Mouse (Mus musculus) spleen, adult 18-20 months (tissue): ENCODE data around the gene Rara.
"Not testable (repeated sequence)": the region's sequence is repeated elsewhere in the genome, so short reads cannot be mapped to it uniquely, and the experiment has no call there.

Source experiments
- DNase-seq, 2 experiments: peaks; one replicate each; pipeline ENCODE4 v3.0.0; 2022; ENCODE audit warnings: mixed read lengths in 2 of 2

Gene Rara

DNA sequence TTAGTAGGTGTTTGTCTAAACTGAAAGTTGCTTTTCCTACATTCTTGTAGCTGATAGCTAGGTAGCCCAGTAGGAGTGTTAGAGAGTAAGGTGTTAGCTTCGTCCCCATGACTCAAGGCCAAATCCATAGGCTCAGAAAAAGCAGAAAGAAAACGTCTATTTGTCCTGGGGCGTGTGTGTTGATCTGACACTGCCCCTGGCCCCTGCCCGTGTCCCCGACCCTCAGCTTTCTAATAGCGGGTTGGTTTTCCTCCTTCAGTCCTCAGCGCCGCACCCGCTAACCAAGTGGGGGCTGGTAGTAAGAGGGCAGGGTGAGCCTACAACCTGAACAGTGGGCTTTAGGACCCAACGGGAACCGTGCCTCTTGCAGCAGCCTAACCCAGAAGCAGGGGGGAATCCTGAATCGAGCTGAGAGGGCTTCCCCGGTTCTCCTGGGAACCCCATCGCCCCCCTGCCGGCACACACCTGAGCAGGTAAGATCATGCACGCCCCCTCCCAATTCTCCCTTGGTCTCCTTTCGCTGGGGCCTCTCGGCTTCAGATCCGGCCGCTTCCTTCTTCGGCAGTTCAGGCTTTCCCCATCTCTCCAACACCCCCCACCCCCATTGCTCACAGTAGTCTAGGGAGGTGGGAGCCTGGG is at the start of gene Rara:
Gene Rara, plus strand, starts transcription at position 381 of the 639 bp plus-strand sequence.
- no peak for DNase-seq

DNA sequence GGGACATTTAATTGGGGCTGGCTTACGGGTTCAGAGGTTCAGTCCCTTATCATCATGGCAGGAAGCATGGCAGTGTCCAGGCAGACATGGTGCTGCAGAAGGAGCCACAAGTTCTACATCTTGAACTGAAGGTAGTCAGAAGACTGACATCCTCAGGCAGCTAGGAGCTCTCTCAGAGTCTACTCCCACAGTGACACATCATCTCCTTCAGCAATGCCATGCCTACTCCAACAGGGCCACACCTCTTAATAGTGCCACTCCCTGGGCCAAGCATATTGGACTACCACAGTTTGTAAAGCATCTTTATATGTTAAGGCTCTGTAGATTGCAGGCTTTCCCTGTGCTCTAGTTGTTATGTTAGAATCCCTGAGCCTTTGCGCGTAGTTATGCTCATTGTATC is 39.9 kb upstream of the Rara start:
- no peak for DNase-seq

DNA sequence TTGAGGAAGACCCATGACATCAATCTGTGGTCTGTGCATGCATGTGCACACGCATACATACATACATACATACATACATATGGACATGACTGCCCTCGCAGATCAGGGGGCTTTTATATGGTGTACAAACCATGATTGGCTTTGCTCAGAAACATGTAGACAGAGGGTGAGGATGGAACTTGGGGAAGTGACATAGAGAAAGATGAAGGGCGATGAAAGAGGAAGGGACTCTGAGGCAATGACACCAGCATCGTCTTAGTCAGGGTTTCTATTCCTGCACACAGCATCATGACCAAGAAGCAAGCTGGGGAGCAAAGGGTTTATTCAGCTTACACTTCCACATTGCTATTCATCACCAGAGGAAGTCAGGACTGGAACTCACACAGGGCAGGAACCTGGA is 38.5 kb upstream of the Rara start:
- no peak for DNase-seq

DNA sequence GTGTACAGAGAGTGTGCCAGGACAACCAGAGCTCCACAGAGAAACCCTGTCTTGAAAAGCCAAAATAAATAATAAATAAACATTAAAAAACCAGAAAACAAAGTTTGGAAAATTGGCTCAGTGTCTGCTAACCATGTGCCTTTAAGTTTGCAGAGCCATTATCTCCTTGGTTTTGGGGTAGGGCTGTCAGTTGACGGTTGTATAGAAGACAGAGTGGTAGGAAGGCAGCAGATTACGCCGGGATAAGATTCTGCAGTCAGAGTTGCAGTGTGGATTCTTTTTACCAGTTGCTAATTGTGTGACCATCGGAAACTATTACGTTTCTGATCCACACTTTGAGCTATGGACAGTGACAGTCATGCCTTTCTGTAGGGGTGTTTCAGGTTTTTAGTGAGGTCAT is 37.6 kb upstream of the Rara start:
- no peak for DNase-seq

DNA sequence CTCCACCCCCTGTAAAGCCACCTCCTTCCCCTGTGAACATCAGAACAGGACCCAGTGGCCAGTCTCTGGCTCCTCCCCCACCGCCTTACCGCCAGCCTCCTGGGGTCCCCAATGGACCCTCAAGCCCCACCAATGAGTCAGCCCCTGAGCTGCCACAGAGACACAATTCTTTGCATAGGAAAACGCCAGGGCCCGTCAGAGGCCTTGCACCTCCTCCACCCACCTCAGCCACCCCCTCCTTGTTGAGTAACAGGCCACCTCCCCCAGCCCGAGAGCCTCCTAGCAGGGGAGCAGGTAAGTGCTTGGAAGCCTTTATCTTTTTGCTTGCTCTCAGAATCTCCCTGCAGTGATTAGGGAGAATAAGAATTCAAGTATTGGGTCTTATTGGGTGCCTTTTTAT is 35.2 kb upstream of the Rara start:
- no peak for DNase-seq

DNA sequence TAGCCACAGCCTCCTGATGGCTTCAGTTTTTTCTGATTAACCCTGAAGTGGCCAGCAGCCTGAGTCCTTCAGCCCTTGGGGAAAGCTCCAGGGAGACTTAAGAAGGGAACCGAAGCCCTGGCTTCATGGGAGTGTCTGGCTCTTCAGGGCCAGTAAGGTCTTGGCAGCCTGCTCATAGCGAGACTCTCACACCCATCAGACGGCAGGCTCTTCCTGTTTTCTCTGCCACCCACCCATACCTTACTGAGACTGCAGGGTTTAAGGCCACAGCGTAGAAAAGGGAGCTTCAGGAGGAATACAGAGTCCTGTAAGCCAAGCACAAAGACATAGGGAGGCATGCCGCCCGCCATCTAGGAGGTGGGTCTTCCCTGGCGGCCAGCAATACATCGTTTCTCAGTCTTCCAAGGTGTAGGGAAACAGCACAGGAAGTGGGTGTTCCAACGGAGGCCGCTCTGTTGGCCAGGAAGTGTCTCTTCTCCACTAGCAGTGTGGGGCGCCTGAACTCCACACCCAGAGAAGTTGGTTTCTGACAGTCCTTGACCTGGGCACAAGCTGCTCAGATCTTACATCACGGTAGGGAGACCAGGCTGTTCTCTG is 27.0 kb upstream of the Rara start:
- no peak for DNase-seq

DNA sequence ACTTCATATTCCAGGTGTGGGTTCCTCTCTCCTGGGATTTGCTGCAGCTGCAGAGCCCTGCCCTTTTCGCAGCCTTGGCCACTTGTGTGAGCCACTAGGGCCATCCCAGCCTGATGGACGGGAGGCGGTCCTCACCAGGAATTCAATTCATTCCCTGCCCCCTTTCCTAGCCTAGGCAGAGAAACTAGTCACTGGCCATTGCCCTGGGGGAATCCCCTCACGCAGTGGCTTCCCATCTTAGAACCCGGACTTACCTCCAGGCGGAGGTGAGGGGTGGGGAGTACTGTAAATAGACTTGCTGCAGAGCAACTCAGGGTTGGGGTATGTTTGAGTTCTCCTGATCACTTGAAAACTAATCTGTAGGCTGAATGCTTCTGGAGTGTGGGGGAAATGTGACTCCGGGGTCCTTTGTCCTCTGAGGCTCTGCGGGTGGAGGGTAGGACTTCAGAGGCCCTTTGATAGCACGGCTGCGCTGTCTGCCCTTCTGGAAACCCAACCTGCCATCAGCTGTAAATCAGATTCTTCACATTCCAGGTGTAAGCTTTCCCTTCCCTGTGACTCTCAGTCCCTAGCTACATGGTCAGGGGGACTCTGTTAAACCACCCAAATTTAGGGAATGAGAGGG is 24.9 kb upstream of the Rara start:
- DNase-seq, result no peak

DNA sequence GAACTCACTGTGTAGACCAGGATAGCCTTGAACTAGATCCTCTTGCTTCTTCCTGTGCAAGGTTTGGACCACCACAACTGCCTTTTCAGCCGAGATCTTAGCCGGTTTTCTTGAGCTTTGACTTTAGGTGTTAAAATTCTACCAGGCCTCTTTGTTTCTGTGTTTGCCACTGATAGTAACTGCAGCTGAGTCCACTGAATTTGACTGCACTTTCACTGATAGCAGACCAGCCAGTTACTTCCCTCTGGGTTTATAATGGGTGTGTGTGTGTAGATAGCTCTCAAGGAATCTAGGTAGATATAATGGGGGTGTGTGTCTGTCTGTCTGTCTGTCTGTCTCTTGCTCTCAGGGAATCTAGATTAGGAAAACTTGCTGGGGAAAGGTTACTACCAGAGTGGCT is 23.0 kb upstream of the Rara start:
- no peak for DNase-seq

DNA sequence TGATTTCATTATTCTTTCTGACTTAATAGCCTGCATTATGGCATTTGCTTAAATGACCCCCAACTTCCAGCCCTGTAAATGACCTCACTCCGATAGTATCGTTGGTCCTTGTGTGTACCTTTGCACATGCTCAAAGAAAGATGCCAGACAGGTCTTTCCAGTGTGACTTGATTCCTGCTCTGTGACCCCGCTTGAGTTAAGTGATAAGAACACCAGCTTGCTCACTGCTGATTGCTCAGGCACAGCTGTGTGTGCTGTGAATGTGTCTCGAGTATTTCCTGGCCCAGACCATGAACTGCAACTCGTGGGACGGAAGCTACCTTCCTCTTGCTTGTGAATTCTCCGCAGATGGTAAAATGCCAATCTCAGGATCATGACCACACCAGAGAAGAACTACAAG is 22.6 kb upstream of the Rara start:
- no peak for DNase-seq

DNA sequence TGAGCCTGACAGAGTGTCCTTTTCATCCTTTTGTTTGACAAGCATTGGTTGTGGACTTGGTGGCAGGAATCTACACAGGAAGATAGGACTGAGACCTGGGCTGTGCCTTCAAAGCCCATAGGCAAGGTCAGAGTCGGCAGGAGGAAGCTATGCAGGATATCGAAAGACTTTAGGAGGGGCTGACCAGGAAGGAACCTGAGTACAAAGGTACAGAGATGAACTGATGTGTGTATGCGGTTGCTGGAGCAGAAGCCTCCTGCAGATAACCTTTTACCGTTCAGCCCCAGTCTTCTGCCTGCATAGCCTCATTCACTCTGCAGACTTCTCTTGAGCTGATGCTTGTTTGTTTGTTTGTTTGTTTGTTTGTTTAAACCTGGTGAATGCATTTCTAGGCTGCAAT is 22.0 kb upstream of the Rara start:
- no peak for DNase-seq

DNA sequence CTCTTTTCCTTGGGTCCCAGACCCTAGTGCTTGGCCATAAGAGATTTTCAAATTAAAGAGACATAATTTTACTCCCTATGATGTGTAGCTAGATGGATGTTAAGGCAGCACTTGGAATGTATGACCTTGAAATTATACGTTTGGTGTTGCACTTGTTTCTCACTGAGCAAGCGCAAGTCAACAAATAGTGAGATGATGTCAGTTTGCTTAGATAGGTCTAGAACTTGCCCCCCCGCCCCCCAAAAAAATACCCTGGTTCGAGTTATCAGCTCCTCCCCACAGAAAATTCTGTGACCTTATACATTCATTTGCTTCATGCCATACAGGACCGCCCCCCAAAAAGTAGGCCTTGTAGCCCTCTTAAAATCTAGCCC is 20.6 kb upstream of the Rara start:
- DNase-seq, result no peak

DNA sequence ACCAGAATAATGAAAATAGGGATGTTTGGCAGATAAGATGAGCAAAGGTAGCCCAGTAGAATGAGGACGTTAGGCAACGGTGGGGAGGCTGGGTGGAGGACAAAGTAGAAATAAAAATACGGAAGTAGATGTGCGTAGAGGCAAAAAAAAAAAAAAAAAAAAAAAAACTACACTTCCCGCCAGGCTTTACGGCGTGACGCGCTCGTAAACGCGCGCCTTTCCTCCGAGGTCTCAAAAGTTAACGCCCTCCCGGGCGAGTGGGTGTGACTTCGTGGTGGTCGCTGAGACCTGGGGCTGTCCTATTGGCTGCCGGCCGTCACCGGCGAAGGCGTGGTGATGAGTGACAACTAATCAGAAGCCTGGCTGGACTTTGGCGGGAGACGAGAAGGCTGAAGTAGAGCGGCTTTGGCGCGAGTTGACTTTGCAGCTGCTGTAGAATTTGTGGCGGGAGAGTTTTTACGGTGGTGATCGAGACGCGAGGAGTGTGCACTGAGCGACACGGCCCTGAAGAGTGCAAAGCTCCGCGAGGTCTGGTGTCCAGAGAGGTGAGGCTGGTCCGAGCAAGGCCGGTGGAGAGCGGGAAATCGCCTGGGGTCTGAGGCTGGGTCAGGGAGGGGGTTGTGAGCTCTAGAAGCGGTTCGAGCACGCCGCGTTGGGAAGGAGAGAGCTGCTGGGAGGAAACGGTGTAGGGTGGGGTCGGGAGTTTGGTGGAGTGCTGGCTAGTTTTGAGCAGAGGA is 20.0 kb upstream of the Rara start, which contains the start of gene Cdc6:
Gene Cdc6, plus strand, starts transcription at position 365 of the 737 bp plus-strand sequence.
- peak; percentile 89 to 91 for DNase-seq

DNA sequence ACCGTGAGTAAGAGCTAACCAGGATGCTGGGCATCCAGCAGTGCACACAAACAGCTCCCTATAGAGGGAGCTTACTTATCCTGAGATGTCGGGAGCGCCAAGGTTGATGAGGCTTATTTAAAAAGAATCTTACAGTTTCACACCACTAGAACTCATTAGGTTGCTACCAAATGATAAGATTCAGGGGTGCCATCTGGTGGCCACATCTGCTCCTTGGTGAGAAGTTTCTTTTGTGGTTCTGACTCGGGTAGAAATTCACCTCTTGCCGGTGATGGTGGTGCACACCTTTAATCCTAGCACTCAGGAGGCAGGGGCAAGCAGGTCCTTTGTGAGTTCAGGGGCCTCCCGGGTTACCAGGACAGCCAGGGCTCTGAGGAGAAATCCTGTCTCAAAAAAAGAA is 18.0 kb upstream of the Rara start:
- peak in 1 of 2 experiments; percentile 76 for DNase-seq

DNA sequence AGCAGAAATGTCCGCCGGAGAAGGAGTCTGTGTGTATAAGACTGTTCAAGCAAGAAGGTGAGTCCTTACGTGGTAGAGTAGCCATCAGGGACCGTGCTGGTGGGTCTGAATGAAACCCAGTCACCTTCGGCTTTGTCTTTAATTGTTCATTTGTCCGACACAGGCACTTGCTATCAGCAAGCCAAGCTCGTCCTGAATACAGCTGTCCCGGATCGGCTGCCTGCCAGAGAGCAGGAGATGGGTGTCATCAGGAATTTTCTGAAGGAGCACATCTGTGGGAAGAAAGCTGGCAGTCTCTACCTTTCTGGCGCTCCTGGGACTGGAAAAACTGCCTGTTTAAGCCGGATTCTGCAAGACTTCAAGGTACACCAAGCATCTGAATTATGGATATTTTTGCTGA is 17.2 kb upstream of the Rara start:
- no peak for DNase-seq

DNA sequence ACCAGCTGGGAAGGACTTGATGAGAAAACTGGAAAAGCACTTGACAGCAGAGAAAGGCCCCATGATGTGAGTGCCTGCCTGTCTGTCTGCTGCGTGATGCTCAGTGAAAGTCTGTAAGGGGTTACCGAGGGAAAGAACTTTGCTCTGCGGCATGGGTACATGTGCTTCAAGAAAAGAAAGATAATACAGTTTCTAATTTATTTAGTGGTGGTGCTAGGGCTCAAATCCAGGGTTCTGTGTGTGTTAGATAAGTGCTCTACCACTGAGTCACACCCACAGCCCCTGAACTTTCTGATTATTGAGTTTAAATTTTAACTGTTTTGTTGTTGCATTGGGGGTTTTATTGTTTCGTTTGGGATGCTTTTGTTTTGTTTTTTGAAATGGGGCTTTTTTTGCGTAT is 16.1 kb upstream of the Rara start:
- DNase-seq, result no peak

DNA sequence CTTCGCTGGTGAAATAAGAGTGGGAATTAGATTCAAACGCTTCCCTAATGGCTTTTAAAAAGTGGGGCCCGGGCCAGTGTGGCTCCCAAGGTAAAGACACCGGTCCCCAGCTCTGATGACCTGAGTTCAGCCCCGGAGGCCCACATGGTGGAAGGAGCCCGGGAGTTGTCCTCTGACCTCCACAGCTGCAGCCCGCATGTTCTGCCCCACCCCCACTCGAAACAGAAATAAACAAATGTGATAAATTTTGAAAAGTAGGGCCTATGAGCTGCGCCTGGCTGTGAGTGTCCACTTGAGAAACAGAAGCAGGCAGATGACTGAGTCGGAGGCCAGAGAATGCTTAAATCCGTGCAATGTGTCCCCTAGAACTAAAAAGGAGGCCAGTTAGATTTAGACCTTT is 13.4 kb upstream of the Rara start:
- DNase-seq, result no peak

DNA sequence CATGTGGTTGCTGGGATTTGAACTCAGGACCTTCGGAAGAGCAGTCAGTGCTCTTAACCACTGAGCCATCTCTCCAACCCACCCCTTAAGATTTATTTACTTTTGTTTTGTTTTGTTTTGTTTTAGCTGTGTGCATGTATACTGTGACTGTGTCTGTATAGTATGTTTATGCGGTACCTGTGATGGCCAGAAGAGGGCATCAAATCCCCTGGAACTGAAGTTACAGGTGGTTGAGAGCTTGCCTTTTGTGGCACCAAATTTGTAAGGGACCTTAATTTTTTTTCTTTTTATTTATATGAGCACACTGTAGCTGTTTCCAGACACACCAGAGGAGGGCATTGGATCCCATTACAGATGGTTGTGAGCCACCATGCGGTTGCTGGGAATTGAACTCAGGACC is 11.2 kb upstream of the Rara start:
- DNase-seq, result not testable (repeated sequence)

DNA sequence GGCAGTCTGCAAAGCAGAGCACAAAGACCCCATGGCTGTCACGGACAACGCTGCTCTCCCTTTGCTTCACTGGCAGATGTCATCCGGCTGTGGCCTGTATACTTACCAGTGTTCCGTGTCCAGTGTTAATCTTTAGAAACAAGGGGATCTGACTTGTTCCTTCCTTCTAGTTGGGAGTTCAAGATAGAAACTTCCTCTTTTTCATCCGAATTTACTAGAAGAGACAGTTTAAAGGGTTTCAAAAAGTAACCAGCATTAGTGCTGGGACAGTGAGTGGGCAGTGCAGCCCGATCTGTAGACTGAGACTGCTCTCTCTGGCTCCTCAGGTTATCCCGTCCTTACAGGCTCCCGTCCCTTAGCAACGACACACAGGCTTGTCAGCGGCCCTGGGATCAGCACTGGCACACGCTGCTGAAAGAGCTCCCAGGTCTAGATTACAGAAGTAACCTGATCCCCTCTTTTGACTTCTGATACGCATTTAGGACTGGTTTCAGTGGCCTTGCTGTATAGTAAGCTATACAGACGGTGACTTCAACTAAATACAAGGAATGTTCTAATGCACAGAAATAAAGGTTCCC is 10.1 kb upstream of the Rara start:
- DNase-seq, result no peak

DNA sequence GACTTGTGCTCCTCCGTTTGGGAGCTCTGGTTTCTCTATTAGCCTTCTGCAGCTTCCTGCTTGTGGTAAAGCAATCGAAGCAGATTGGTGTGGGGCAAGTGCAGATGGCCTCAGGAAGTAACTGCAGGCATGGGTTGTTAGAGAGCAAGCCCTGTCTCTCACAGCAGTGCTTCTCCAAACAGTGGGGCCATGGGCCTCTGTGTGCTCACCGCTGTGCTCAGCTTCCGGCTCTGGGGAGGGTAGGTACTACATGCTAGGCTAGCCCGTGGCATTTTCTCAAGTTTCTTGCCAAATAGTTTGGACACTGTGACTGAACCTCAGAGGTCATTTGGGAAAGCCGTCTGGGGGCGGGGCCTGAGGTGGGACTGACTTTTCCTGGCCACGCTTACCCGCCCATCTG is 9.4 kb upstream of the Rara start:
- DNase-seq, result no peak

DNA sequence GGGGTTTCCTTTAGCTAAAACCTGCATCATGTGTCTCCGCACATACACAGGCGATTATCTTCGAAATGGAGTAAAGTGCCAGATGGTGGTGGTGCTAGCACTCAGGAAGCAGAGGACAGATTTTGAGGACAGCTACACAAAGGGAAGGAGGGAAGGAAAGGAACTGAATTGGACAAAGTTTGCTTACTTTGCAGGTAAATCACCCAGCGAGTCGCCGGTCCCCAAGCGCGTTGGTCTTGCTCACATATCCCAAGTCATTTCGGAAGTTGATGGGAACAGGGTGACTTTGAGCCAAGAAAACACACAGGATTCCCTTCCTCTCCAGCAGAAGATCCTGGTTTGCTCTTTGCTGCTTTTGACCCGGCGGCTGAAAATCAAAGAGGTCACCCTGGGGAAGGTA is 8.6 kb upstream of the Rara start:
- DNase-seq, result no peak

DNA sequence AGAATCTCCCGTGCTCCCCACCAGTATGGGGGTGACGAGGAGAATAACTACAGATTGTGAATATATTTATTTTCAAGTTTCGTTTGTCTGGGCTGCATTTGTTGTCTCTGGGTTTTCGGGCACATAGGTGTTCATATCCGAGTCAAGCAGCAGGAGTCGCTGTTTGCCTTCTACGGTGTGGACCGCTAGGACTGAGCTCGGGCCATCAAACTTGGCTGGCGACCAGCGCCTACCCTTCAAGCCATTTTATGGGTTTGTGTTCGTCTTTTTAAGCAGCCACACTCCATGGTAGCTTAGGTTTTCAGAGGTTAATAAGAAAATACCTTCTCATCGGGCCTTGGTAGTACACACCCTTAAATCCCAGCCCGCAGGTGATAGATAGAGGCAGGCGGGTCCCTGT is 5.8 kb upstream of the Rara start:
- not testable (repeated sequence) for DNase-seq

DNA sequence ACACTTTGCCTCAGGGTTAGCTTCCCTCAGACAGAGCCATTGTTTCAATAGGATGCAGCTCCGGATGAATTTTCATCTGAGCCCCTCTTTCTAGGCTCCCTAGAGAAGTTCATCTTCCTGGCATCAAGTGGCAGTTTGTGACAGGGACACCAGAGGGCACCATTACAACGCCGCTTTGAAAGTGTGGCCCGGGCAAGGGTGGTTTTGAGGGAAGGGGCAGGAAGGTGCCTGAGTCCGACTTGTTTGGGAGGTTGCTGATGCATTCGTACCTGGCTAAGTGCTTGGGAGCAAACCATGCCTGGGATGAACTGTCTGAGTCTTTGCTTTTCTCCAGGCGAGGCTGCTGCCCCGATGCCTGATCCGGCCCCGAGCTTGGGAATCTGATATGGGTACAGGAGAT is 5.3 kb upstream of the Rara start:
- peak; percentile 48 to 66 for DNase-seq
